Mouse (Mus musculus): Measurements from ENCODE around the gene Zhx3. TPM values are rescaled to one million over a fixed set of nuclear protein-coding genes. Genes with fewer than 3 reads are reported as not detected.

The Zhx3 gene
- polyA plus RNA-seq, 1 experiment from 2014 or later = 8.1 TPM

DNA sequence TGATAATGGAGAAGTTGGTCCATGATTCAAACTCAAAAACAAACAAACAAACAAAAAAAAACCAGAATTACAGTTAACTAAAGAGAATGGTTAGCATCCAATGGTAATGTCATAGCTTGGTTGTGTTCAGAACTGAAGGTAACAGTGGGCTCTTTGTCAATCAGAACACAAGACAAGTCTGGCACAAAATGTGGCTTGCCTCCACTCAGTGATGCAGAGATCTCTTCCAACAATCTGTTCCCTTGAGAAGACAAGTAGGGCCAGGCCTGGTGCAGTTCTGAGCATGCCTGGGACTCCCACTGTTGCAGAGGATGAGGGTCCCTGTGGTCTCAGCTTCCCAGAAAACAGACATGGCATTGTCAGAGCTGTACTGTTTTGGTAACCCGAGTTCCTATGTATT, 101.9 kb downstream of the Zhx3 start:
- no peaks in the 10 kb centered on the region for H3K4me1 ChIP-seq (ENCODE audit: control insufficient read depth, insufficient read depth, low read length)
- no peaks in the 10 kb centered on the region for H3K9me3 ChIP-seq (replicated peaks; ENCODE audit: control insufficient read depth, low read length)
- no peak overlapping the region for H3K4me2 ChIP-seq (ENCODE audit: low read depth, low read length)
- no peak overlapping the region for H3K9ac ChIP-seq (replicated peaks; ENCODE audit: low read length)
- H3K4me3 ChIP-seq (ENCODE audit: low read depth, low read length) = no peak overlapping the region
- H3K36me3 ChIP-seq (replicated peaks; ENCODE audit: control insufficient read depth, insufficient read depth, low read depth, low read length) = no peaks in the 10 kb centered on the region
- no peak for DNase-seq (ENCODE audit: low spot score)
- H3K27me3 ChIP-seq (ENCODE audit: control insufficient read depth, insufficient read depth, low read length) = no peaks in the 10 kb centered on the region
- no peak overlapping the region for H3K27ac ChIP-seq (replicated peaks; ENCODE audit: low read depth, low read length)
- WGBS = 82% methylated on average over 1 of the region's 1 CpGs
- no peak for ATAC-seq (replicated peaks; ENCODE audit: insufficient number of reproducible peaks, low FRiP score, low TSS enrichment, low read depth)

GRCm38 (mm10) chr2:160770409-160770808, 102.4 kb downstream of the Zhx3 start:
- Histone ChIP-seq H3K4me2 (ENCODE audit: low read depth, low read length) (no peak overlapping the region), H3K27ac (replicated peaks; ENCODE audit: low read depth, low read length) (no peak overlapping the region), H3K9ac (replicated peaks; ENCODE audit: low read length) (no peak overlapping the region), H3K9me3 (replicated peaks; ENCODE audit: control insufficient read depth, low read length) (no peaks in the 10 kb centered on the region), H3K27me3 (ENCODE audit: control insufficient read depth, insufficient read depth, low read length) (no peaks in the 10 kb centered on the region), H3K36me3 (replicated peaks; ENCODE audit: control insufficient read depth, insufficient read depth, low read depth, low read length) (no peaks in the 10 kb centered on the region), H3K4me3 (ENCODE audit: low read depth, low read length) (no peak overlapping the region), H3K4me1 (ENCODE audit: control insufficient read depth, insufficient read depth, low read length) (no peaks in the 10 kb centered on the region)
- DNase-seq (ENCODE audit: low spot score) (no peak), ATAC-seq (replicated peaks; ENCODE audit: insufficient number of reproducible peaks, low FRiP score, low TSS enrichment, low read depth) (no peak)

GRCm38 (mm10) chr2:160768997-160769396, 103.8 kb downstream of the Zhx3 start:
- ATAC-seq (replicated peaks; ENCODE audit: insufficient number of reproducible peaks, low FRiP score, low TSS enrichment, low read depth) (no peak), DNase-seq (ENCODE audit: low spot score) (no peak)
- 88% methylated on average over 2 of the region's 2 CpGs for WGBS
- Histone ChIP-seq H3K4me3 (ENCODE audit: low read depth, low read length) (no peak overlapping the region), H3K9ac (replicated peaks; ENCODE audit: low read length) (no peak overlapping the region), H3K4me2 (ENCODE audit: low read depth, low read length) (no peak overlapping the region), H3K27me3 (ENCODE audit: control insufficient read depth, insufficient read depth, low read length) (no peaks in the 10 kb centered on the region), H3K36me3 (replicated peaks; ENCODE audit: control insufficient read depth, insufficient read depth, low read depth, low read length) (no peaks in the 10 kb centered on the region), H3K27ac (replicated peaks; ENCODE audit: low read depth, low read length) (no peak overlapping the region), H3K9me3 (replicated peaks; ENCODE audit: control insufficient read depth, low read length) (no peaks in the 10 kb centered on the region), H3K4me1 (ENCODE audit: control insufficient read depth, insufficient read depth, low read length) (no peaks in the 10 kb centered on the region)

DNA sequence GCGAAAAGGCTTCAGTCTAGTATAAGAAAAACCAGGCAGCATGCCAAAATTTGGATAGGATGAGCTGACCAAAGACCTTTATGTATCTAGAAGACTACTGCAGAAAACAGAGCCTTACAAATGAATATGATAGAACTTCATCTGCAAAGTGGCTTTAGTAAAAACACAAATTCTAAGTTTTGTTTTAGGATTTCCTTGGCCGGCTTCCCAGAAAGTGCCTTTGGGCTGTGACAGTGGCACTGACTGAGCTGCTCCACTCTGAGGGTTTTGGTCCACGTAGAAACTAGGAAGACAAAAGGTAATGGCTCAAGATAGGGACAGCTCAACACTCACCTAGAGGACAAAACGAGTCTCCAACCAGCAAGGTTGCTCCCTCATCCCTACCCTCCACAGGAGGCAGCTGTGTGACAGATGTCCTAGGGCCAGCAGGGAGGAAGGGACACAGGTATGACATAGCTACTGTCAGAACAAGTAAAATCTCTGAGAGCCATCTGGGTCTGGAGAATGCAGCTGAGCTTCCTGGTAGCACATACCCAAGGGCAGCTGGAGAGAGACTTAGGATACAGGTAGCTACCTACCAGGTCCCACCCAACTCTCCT, 104.6 kb downstream of the Zhx3 start:
- Histone ChIP-seq H3K4me3 (ENCODE audit: low read depth, low read length) (no peak overlapping the region), H3K36me3 (replicated peaks; ENCODE audit: control insufficient read depth, insufficient read depth, low read depth, low read length) (no peaks in the 10 kb centered on the region), H3K9me3 (replicated peaks; ENCODE audit: control insufficient read depth, low read length) (no peaks in the 10 kb centered on the region), H3K4me1 (ENCODE audit: control insufficient read depth, insufficient read depth, low read length) (no peaks in the 10 kb centered on the region), H3K9ac (replicated peaks; ENCODE audit: low read length) (no peak overlapping the region), H3K4me2 (ENCODE audit: low read depth, low read length) (no peak overlapping the region), H3K27ac (replicated peaks; ENCODE audit: low read depth, low read length) (no peak overlapping the region), H3K27me3 (ENCODE audit: control insufficient read depth, insufficient read depth, low read length) (no peaks in the 10 kb centered on the region)
- 87% methylated on average over 4 of the region's 4 CpGs for WGBS
- ATAC-seq (replicated peaks; ENCODE audit: insufficient number of reproducible peaks, low FRiP score, low TSS enrichment, low read depth) = no peak
- DNase-seq (ENCODE audit: low spot score) = no peak

DNA sequence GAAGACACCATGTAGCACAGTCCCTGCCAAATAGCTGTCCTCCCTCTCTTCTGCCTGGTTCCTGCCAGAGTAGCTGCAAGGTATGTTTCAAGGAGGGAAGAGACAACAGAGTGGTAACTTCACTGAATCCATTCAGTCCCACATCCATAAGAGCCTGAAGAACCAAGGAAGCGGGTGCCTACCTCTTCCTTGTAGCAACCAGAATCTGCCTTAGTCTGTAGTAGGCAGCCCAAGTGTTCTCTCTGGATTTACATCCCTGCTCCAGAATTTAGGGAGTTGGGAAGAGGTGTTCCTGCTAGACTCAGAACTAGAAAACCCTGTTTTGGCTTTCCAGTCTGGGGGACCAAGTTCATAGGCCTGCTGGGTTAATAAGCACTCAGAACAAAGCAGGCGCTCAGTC, 105.6 kb downstream of the Zhx3 start:
- no peak overlapping the region for H3K27ac ChIP-seq (replicated peaks; ENCODE audit: low read depth, low read length)
- H3K36me3 ChIP-seq (replicated peaks; ENCODE audit: control insufficient read depth, insufficient read depth, low read depth, low read length) = peaks cover 2% of the 10 kb centered on the region; the same call in 1 of the 2 replicates
- ATAC-seq (replicated peaks; ENCODE audit: insufficient number of reproducible peaks, low FRiP score, low TSS enrichment, low read depth) = no peak
- WGBS = 94% methylated on average over 2 of the region's 2 CpGs
- H3K4me1 ChIP-seq (ENCODE audit: control insufficient read depth, insufficient read depth, low read length) = no peaks in the 10 kb centered on the region
- no peaks in the 10 kb centered on the region for H3K9me3 ChIP-seq (replicated peaks; ENCODE audit: control insufficient read depth, low read length)
- H3K4me3 ChIP-seq (ENCODE audit: low read depth, low read length) = no peak overlapping the region
- H3K9ac ChIP-seq (replicated peaks; ENCODE audit: low read length) = no peak overlapping the region
- no peak for DNase-seq (ENCODE audit: low spot score)
- no peaks in the 10 kb centered on the region for H3K27me3 ChIP-seq (ENCODE audit: control insufficient read depth, insufficient read depth, low read length)
- H3K4me2 ChIP-seq (ENCODE audit: low read depth, low read length) = no peak overlapping the region

- Histone ChIP-seq H3K27ac (replicated peaks; ENCODE audit: low read depth, low read length) (no peak overlapping the region), H3K4me3 (ENCODE audit: low read depth, low read length) (no peak overlapping the region), H3K9ac (replicated peaks; ENCODE audit: low read length) (no peak overlapping the region), H3K4me2 (ENCODE audit: low read depth, low read length) (no peak overlapping the region), H3K9me3 (replicated peaks; ENCODE audit: control insufficient read depth, low read length) (no peaks in the 10 kb centered on the region), H3K27me3 (ENCODE audit: control insufficient read depth, insufficient read depth, low read length) (no peaks in the 10 kb centered on the region), H3K36me3 (replicated peaks; ENCODE audit: control insufficient read depth, insufficient read depth, low read depth, low read length) (peaks cover 2% of the 10 kb centered on the region; the same call in 1 of the 2 replicates), H3K4me1 (ENCODE audit: control insufficient read depth, insufficient read depth, low read length) (no peaks in the 10 kb centered on the region)
- DNase-seq (ENCODE audit: low spot score) (no peak), ATAC-seq (replicated peaks; ENCODE audit: insufficient number of reproducible peaks, low FRiP score, low TSS enrichment, low read depth) (no peak)
- WGBS = 70% methylated on average over 5 of the region's 5 CpGs
Observed at GRCm38 (mm10) chr2:160766371-160766771, 106.4 kb downstream of the Zhx3 start.

GRCm38 (mm10) chr2:160765096-160765495, 107.7 kb downstream of the Zhx3 start:
- no peak overlapping the region for H3K4me3 ChIP-seq (ENCODE audit: low read depth, low read length)
- no peak overlapping the region for H3K4me2 ChIP-seq (ENCODE audit: low read depth, low read length)
- no peaks in the 10 kb centered on the region for H3K9me3 ChIP-seq (replicated peaks; ENCODE audit: control insufficient read depth, low read length)
- 89% methylated on average over 3 of the region's 3 CpGs for WGBS
- no peak for ATAC-seq (replicated peaks; ENCODE audit: insufficient number of reproducible peaks, low FRiP score, low TSS enrichment, low read depth)
- H3K9ac ChIP-seq (replicated peaks; ENCODE audit: low read length) = no peak overlapping the region
- no peaks in the 10 kb centered on the region for H3K4me1 ChIP-seq (ENCODE audit: control insufficient read depth, insufficient read depth, low read length)
- DNase-seq (ENCODE audit: low spot score) = no peak
- no peak overlapping the region for H3K27ac ChIP-seq (replicated peaks; ENCODE audit: low read depth, low read length)
- peaks cover 5% of the 10 kb centered on the region; the same call in 1 of the 2 replicates for H3K36me3 ChIP-seq (replicated peaks; ENCODE audit: control insufficient read depth, insufficient read depth, low read depth, low read length)
- no peaks in the 10 kb centered on the region for H3K27me3 ChIP-seq (ENCODE audit: control insufficient read depth, insufficient read depth, low read length)

DNA sequence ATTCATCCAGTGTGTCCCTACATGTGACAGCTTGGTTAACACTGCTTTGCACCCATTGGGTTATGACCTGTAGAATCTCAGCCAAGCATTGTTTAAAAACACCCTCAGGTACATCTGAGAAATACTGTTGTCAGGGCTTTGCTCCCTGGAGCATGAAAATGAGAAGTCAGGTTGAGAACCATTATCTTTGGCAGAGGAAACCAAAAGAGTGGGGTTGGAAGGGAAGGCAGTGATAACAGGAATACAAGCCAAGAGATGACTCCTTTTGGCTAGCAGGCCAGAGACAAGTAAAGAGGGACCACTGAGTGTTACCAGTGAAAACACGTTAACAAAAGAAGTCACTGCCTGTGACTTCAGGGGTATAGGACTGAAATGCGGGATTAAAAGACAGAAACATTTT, 108.4 kb downstream of the Zhx3 start:
- Histone ChIP-seq H3K27ac (replicated peaks; ENCODE audit: low read depth, low read length) (no peak overlapping the region), H3K9ac (replicated peaks; ENCODE audit: low read length) (no peak overlapping the region), H3K4me3 (ENCODE audit: low read depth, low read length) (no peak overlapping the region), H3K9me3 (replicated peaks; ENCODE audit: control insufficient read depth, low read length) (no peaks in the 10 kb centered on the region), H3K36me3 (replicated peaks; ENCODE audit: control insufficient read depth, insufficient read depth, low read depth, low read length) (peaks cover 8% of the 10 kb centered on the region; the same call in 1 of the 2 replicates), H3K4me2 (ENCODE audit: low read depth, low read length) (no peak overlapping the region), H3K4me1 (ENCODE audit: control insufficient read depth, insufficient read depth, low read length) (no peaks in the 10 kb centered on the region), H3K27me3 (ENCODE audit: control insufficient read depth, insufficient read depth, low read length) (no peaks in the 10 kb centered on the region)
- ATAC-seq (replicated peaks; ENCODE audit: insufficient number of reproducible peaks, low FRiP score, low TSS enrichment, low read depth) = no peak
- DNase-seq (ENCODE audit: low spot score) = no peak
- WGBS = 90% methylated on average over 2 of the region's 2 CpGs

Data from embryonic facial prominence, embryonic 11.5 days (tissue).